Mouse (Mus musculus) adrenal gland (tissue): ENCODE data around the gene Stom.

Source experiments
- intact Hi-C: fragments of 180-260 bp; cut with DNase I; formaldehyde crosslinking; loops from one replicate; pipeline ENCODE4 v1.15.1; 2025

Gene Stom

DNA sequence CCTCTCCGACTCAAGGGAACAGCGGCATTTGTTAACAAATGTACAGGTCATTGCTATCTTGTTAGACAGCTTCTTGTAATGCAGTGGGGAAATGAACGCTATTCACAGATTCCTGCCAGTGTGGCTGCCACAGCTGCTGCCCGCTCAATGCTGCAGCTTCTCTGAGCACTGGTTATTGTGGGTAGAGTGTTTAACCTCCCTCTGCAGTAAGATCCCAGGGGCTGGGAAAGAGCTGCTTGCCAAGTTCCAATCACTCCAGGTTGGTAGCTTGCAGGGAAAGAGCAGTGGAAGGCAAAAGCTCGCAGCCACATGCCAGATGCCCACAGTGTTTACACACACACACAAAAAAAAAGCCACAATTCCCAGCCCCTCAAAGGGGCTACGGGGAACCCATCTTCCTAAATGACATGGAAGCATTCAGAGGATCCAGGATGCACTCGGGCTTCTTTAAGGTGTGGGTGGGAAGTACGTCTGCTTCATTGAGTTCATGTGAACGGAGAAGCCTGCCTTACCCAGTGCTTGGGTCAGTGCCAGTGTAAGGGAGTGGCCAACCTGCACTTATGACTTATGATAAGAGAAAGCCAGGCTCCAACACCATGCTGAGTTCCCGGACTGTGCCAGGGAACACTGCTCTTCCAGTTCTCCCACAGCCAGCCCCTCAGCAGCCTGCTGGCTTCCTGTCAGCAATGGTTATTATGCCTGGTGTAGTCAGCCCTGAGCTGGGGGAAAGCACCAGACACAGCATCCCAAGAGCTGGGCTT, 14.2 kb downstream of the Stom start:
- intact Hi-C loops, result no loop called here

DNA sequence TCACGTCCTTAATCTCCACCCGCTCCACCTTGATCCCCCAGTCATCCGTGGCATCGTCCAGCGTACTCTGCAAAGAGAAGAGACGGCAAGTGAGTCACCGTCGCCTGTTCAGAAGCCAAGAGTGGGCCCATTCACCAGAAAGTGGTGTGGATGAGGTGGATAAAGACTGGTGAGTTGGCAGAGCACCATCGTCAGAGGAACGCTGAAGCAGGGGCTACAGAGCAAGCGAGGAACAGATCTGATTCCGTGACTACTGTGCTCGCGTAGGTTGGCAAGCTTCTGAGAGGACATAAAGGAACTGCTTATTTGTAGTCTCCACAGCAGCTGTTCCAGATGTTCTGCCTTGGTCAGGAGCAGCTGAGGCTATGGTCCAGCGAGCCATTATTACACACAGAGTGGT, 16.4 kb downstream of the Stom start:
- intact Hi-C loops, result no loop called here

DNA sequence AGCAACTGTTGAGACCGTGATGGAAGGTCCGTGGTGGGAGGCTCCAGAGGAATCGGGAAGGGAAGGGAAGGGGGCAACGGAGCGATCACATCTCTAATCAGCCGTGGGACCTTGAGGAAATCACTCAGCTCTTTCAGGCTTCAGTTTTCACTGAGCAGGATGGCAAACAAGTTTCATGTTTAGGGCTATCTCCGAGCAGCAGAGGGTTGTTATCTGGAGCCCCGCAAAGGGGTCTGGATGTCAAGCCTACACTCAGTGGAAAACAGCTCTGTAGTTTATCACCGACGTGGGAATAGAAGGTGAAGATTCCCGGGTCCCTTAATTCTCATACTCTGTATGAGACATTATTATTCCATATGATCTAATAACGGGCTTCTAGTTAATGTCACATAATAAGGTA, 18.4 kb downstream of the Stom start:
- intact Hi-C loops, result no loop called here

DNA sequence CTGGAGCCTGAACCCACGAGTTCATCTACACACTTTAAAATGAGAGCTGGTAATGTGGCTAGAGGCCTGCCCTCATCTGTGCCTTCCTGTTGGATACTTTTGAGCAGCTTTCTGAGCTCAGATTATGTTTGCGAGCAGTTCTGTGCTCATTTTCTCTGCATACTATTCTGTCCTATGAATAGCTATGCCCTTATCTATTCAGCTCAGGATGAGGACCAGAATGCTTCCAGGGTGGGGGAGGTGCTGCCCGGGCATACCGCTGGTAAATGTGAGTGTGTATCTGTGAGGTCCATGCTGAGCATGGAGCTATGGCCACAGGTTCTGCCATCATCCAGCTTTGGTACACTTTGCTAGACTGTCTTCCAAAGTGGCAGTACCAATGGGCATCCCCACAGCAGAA, 19.2 kb downstream of the Stom start:
- intact Hi-C loops, result no loop called here

DNA sequence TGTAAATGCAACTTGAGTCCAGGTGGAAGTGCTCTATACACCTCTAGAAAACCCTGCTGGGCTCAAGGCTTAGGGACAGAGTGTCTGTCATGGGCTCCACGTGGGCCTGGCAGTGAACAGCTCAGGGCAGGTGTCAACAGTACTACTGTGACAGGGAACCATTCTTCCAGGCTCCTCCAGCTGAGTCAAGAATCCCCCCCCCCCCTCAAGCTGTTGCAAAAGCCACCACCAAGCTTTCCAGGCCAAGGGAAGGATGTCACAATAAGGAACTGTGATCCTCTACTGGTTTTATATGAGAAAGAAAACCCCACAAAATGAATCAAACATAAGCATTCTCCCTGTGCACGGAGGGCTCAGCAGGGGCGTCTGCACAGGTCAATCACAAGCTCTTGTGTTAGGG, 22.5 kb downstream of the Stom start:
- intact Hi-C loops, result no loop called here

DNA sequence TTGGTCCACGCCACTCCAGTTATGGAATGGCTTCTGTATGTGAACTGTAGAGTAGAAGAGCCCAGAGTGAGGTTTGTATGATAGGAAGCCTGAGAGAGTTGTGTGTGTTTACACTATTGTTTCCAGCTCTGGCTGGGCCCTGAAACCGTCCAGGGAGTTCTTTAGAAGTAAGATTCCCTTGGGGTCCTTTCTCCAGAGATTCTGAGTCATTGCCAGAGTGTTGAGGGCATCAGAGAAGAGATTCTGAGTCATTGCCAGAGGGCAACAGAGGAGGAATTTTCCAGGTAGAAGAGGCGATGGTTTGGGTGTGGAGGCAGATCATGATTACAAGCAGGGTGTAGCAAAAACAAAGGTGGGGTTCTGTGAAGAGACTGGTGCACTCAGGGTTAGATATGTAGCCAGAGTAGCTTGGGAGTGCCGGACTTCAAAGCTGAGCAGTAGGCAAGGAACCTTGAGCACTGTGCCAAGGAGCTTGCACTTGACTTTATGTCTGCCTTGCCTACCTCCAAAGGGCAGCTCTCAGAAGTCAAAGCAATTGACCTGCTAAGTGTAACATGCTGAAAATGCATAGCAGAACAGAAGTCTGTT, 26.8 kb downstream of the Stom start:
- intact Hi-C loops, result no loop called here

DNA sequence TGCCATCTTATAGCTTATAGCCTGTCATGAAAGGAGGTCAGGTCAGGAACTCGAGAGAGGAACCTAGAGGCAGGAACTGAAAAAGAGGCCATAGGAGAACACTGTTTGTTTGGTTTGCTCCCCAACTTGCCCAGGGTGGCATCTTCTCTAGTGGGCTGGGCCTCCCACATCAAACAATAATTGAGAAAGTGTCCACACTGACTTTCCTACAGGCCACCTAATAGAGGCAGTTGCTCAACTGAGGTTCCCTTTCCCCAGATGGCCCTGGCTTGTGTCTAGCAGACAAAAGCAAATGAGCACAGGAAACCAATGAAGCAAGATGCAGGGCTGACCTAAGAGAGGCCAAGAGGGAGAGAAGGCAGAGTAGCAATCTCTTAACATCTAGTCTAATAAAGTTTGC, 28.6 kb downstream of the Stom start:
- intact Hi-C loops, result no loop called here

DNA sequence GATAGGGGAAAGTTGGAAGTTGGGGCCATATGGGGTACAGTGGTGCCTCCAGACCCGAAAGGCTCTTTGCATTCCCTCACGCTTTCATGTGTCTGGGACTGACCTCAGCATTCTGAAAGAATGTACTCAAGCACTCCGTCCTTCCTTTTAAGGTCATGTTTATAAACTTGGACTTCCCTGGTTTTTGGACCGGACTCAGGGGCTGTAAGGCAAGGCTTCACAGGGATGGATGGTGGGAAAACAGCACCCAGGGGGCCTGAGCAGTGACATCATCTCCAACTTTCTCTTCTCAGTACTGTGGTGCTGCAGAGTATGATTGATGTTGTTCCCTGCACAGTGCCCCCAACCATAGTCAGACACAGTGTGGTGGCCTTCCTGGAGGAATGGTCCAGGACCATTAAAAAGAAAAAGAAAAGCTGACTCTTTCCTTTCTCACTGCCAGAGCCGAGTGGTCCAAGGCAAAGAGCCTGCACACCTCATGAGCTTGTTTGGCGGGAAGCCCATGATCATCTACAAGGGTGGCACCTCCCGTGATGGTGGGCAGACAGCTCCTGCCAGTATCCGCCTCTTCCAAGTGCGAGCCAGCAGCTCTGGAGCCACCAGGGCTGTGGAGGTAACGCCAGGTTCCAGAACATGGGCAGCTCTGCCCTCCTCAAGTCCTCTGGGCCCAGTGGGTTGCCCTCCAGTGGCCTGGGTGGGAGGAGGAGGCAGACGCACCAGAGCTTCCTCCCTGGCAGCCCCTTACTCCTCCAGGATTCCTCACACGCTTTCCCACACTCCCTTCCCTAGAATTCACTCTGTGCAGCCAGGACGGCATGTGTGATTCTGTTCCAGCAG, 34.5 kb downstream of the Stom start:
- intact Hi-C loops, result loop anchor here (1.0 kb wide), 1 partner anchor 46 kb away; no protein-coding TSS in a partner anchor

DNA sequence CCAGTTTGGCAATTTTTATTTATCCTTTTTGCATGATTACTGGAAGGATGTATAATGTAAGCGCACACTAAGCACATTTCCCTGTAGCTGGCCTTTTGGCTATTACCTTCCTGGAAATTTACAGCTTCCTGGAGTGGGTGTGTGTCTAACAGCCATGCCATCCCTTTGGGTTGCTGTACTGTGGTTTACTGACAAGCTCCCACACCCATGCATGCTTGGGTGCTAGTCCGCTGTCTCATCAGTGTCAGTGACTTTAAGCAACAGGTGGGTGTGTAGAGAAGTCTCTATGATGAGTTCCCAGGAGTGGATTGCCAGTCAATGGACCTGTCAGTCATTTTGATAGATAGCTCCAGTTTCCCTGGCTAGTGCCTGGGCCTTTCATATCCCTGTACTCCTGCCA, 37.3 kb downstream of the Stom start:
- intact Hi-C loops, result loop anchor here (2.0 kb wide), 1 partner anchor 97 kb away; the partner anchor contains the start of gene 4930402F06Rik

DNA sequence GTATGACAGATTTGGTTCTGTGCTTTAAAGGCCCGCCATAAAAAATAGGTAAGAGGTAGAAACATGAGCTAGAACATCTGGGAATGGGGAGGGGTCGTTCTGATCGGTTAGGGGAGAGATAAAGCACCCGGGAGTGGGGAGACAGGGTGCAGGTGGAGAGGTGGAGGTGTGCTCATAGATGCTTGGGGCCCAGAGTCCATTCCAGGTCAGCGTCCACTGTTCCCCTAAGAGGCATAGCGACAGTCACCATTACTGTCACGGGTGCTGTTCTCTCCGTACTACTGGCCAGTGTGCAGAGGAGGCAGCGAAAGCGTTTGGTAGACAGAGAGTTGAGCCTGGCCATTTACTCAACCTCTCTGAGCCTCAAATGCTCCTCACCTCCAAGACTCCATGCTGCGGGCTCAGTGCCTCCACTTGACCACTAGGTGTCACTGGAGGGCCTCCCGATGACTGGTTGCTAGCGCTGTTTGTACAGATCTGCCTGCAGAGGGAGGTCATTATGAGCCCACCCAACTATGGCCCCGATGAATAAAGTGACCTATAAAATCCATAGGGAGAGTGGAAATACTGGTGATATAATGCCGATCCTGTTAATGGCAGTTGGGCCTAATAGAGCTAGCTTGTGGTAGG, 39.0 kb downstream of the Stom start:
- intact Hi-C loops, result loop anchor here (1.0 to 2.0 kb wide), 2 partner anchors 51 to 99 kb away; partner anchors contain the start of gene 4930402F06Rik

DNA sequence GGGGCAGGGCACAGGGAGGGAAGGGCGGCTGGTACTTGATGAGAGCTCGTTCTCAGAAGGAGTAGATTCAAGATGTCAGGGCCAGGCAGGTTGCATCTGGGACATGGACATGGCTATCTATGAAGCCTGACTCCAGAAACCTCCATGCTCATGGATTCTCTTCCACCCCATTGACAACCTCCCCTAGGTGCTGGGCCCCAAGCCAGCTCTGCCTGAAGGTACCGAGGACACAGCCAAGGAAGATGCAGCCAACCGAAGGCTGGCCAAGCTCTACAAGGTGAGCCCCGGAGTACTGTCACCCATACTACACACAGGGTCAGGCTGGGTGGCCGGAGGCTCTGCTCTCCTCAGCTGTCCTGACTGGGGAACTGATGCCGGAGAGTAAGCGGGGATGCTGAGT, 43.5 kb downstream of the Stom start:
- intact Hi-C loops, result no loop called here

DNA sequence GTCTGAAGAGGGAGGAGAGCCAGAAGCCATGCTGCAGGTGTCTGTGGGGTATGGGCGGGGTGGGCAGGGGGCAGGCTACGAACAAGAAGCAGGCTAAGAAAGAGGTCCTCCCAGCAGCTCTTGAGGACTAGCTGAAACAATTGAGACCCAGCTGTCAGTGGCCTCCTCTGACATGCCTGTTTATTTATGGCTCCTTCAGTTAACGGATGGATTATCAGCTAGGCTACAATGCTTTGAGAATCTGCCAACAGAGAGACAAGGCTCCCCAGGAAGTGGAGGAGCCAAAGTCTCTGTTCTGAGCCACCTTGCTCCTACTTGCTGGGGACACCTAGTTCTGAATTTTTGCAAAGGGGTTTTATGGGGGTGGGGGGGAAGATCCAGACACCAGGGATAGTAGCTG, 44.1 kb downstream of the Stom start:
- intact Hi-C loops, result no loop called here

DNA sequence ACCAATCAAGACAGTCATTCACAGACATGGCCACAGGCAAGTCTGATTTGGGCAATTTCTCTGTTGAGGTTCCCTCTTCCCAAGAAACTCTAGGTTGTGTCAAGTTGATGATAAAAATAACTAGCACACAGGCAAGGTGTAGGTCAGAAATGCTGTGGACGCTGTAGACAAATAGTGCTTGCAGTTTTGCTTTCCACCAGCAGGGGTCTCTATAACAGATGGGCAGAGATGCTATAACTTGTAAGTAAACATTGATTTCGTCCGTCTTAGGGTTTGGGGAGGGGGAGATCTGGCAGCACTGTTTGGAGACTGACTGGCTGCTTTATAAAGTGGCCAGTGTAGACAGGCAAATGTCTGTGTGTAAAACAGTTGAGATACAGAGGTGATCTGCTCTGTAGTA, 44.9 kb downstream of the Stom start:
- intact Hi-C loops, result no loop called here

DNA sequence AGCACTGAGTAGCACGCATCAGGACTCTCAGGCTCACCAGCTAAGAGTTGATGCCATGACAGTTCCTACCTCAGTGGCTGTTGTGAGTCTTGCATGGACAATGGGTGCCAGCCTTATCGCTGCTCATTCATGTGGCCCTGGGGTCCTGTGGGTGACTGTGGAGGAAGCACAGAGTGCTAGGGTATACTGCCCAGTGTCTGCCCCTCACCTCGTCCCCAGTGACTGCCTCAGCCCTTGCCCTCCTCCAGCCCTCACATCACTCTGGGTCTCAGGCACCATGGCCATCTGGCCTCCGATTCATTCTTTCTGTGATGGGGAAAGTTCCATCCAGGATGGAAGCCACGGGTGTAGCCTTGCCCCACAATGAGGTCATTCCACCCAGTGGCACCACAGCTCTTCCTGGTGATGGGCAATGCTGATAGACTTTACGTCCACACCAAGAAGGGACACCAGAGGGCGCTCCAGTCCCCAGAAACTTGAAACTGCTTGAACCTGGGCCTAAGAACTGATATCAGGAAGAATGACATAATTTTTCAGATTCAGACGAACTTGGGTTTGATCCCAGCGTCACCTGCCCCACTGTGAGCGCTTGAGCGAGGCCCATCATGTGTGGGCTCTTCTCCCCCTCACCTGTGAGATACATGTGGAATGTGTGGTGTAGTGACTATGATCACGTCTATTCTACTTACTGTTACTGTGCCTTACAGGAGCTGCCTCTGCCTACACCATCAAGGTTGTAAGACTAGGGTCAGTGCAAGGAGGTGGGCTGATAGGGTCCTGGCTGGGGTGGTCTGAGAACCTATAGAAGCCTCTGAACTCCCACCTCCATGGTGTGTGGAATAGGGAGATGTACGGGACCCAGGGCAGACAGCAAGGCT, 47.8 kb downstream of the Stom start:
- intact Hi-C loops, result no loop called here

DNA sequence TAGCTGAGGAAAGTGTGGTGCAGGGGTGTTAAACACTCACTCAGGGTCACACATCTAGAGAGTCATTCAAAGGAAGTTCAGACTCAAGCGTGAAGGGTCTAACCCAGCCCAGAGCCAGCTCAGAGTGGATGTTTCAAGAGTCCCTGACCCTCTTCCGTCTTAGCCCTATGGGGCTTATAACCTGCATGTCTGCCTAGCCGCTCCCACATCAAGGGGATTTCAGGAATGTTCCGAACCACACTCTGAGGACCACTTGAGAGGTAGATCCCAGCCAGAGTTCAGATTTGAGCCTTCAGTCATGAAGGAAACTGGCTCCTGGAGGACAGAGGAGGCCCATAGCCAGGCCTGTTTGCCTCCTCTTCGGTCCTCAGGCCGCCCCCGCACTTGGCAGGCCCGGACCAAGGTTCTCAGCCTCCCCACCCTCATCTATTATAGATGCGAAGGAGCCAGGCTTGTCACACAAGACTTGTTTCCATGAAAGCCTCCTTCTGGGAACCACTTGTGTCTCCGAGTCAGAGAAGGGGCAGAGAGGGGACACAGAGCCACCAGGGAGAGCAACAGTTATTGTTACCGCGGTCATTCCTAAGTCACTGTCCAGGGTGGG, 49.7 kb downstream of the Stom start:
- intact Hi-C loops, result no loop called here

DNA sequence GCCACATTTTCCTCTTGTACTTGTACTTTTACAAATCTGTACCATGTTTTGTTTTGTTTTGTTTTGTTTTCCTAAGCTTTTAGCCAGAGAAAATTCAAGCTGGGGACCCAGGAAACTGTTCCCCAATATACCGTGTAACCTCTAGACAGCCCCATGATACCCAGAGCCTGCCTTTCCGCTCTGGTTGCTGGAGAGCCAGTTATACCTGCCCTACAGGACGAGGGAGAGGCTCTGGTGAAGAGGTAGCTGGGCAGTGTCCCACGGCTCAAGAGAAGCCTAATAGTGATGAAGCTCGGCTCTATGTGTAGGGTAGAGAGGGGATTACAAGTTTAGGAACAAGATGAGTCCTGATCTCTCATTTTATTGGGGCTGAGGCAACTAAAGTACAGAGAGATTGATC, 51.6 kb downstream of the Stom start:
- intact Hi-C loops, result no loop called here

DNA sequence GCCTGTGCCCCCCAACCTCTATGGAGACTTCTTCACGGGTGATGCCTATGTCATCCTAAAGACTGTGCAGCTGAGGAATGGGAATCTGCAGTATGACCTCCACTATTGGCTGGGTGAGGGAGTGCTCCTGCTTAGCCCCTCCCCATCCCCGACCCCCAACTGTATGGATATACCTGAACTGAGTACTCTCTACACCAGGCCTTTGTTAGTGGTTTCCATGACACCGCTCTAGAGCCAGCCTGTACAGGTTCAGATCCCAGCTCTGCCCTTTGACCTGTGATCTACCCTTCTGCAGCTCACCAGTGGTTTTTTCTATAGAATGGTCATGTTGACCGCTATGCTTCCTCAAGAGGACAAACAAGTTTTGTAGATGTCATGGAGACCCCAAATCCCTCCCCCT, 52.8 kb downstream of the Stom start:
- intact Hi-C loops, result no loop called here

DNA sequence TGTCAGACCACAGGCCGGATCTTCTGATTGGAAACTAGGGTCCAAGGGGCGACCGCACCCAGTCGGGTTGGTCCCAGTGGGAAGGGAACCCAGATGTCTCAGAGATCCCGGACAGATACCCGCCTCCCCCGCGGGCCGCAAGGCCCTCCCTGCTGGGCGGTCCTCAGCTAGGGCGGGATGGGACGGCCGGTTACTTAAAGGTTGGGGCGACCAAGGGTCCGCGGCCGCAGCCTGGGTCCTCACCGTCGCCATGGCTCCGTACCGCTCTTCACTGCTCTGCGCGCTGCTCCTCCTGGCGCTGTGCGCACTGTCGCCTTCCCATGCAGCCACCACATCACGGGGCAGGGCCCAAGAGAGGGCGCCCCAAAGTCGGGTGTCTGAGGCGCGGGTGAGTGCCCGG, 54.6 kb downstream of the Stom start:
- intact Hi-C loops, result no loop called here

DNA sequence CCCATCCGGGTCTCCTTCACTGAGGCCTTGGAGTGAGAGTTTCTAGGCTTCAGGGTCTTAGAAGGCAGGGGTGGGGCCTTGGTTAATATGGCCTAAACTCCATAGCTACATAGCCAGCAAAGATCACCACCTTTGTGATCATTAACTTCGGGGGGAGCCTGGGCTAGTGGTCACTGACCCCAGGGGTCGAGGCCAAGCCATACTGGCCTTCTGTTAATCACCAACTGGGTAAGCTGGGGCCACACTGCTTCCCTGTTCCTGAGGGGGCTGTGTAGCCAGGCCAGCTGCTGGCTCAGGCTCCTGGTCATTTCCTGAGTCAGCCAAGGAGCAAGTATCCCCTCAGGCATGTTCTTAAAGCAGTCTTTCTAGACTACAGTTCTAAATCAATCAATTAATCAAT, 56.8 kb downstream of the Stom start:
- intact Hi-C loops, result no loop called here
